Mouse (Mus musculus): ENCODE data around the gene Lias.

The Lias gene

GRCm38 (mm10) chr5:65390648-65391644 lies at the start of gene Lias, which contains the start of gene Rpl9:
Gene Lias (plus strand): TSS chr5:65391497.
Gene Rpl9 (minus strand): TSS chr5:65391444.
- DNase-seq (ENCODE audit: low spot score in 2 of 2) = peak; percentile 98

GRCm38 (mm10) chr5:65348168-65348567 lies 43.1 kb upstream of the Lias start, which contains the start of gene Klb:
Gene Klb (plus strand): TSS chr5:65348314.
- no peak for DNase-seq (ENCODE audit: low spot score in 2 of 2)

DNA sequence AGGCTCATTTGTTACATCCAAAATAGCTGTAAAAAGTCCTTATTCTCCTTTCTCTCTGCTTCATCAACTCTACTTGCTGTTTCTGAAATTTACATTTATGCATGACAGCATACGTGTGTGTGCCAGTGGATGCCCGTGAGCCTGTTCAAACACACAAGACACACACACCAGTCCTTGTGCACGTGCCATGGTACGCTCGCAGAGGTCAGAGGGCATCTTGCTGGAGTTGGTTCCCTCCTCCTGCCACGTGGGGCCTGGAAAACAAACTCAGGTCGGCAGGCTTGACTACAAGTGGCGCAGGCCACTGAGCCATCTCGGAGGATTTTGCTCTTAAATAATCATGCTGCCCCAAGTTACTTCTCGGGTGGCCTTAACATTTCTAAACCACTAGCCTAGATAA lies 40.8 kb upstream of the Lias start:
- no peak for DNase-seq (ENCODE audit: low spot score in 2 of 2)

GRCm38 (mm10) chr5:65354097-65354496 lies 37.2 kb upstream of the Lias start:
- peak in 1 of 2 experiments; percentile 54 for DNase-seq (ENCODE audit: low spot score in 2 of 2)

- DNase-seq (ENCODE audit: low spot score in 2 of 2) = no peak
Measured at GRCm38 (mm10) chr5:65354985-65355384, 36.3 kb upstream of the Lias start.

DNA sequence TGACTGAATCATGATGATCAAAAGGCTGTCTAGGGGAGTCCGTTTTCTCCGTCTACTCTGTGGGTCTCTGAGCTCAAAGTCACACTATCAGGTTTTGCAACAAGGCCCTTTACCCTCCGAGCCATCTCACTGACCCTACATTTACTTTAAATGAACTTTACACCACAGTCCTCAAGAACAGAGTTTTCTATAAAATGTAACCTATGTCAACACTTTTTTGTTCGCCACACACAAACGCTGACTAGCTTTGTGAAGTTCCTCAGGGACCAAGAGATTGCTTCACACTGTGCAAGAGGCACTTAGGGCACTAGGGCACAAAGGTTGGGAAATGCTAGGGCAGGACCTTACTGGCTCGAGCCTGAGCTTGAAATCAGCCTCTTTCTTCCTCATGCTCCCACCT lies 34.4 kb upstream of the Lias start:
- DNase-seq (ENCODE audit: low spot score in 2 of 2) = peak in 1 of 2 experiments; percentile 40

- no peak for DNase-seq (ENCODE audit: low spot score in 2 of 2)
Measured at GRCm38 (mm10) chr5:65357771-65358170, 33.5 kb upstream of the Lias start.

DNA sequence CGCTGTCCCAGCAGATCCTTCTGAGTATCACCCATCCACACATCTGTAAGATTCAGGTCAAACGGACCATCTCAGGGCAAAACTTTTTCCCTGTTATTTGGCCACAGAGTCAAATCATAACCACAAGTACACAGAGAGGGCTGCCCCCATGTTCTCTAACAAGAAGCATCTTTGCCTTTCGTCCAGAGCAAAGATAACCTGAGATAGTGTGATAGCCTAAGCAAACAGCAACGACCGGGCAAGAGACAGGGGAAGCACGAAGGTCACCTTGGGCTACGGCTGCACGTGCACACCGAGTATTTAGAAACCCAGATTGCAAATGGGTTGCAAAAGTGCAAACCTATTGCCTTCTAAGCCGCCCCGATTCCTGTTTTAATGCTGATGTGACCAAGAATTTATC lies 23.5 kb upstream of the Lias start:
- DNase-seq (ENCODE audit: low spot score in 2 of 2) = no peak

DNA sequence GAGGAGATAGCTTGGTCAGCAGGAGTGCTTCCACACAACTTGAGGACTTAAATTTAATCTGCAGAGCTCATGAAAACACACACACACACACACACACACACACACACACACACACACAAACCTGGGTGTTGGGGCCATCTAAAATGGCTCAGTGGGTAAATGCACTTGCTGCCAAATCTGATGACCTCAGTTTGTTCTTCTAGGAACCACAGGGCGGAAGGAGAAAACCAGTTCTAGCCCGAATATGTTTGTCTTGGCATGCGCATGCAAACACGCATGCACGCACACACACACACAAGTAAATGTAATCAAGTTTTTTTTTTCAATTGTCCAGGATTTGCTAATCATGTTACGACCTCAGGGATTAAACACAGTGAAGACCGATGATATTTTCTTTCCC lies 19.7 kb upstream of the Lias start:
- no peak for DNase-seq (ENCODE audit: low spot score in 2 of 2)

DNA sequence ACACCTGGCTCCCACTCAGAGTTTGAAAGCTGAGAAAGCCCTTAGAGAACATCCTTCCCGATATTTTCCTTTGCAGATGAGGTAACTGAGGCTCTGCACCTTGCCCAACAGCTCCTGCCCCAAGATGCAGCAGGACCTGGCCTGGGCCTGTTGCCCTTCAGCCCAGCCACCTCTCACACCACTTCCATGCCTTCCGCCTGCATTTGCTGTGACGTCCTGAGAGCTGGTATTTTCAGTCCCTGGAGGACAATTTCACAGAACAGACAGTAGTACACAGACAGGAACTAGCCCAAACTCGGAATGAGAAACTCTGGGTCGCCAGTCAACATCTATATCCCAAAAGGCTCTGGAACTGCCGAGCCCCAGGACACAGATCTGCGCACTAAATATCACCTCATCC lies 16.6 kb upstream of the Lias start:
- no peak for DNase-seq (ENCODE audit: low spot score in 2 of 2)

DNA sequence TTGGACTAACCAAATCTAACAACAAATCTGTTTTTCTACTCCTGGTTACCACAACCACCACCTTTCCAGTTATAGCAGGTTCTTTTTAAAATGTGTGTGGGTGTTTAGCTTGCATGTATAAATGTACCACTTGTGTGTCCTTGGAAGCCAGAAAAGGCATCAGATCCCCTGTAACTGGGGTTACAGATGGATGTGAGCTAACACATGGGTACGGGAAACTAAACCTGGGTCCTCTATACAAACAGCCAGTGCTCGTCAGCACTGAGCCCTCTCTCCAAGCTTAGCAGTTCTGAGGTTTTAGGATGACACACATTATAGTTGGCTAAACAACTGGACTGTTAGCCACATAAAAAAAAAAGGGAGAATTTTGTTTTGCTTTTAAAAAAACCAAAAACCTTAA lies 5.6 kb upstream of the Lias start:
- DNase-seq (ENCODE audit: low spot score in 2 of 2) = no peak

GRCm38 (mm10) chr5:65387008-65387867 lies 4.1 kb upstream of the Lias start:
- DNase-seq (ENCODE audit: low spot score in 2 of 2) = no peak

DNA sequence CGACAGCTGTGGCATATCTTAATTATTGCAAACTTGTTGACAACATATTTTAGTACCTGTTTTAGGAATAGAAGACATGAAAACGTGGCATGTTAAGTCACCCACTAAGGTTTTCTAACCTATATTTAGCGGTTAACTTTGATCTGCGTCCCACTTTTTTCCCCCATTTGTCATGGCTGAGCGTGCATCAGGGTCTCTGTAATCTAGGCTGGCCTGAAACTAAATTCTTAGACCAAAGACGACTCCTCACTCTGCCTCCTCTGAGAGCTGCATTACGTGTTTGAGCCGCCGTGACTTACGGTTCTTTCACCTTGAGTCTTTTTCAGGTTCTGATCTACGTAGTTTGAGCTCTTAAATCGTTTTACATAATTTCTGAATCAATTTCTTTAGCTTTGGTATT lies 456 bp downstream of the Lias start:
- no peak for DNase-seq (ENCODE audit: low spot score in 2 of 2)

DNA sequence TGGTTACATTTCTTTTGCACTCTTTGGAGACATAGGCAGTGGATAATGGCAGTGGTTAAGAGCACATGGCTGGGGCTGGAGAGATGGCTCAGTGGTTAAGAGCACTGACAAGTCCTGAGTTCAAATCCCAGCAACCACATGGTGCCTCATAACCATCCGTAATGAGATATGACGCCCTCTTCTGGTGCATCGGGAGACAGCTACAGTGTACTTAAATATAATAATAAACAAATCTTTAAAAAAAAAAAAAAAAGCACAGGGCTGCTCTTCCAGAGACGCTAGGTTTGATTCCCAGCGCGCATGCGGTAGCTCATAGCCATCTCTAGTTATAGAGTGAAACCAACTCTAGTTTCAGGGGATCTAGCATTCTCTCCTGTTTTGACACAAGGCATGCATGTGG lies 3.1 kb downstream of the Lias start:
- no peak for DNase-seq (ENCODE audit: low spot score in 2 of 2)

GRCm38 (mm10) chr5:65401251-65401994 lies 10.1 kb downstream of the Lias start:
- DNase-seq (ENCODE audit: low spot score in 2 of 2) = peak; percentile 82 to 86

GRCm38 (mm10) chr5:65407989-65408388 lies 16.7 kb downstream of the Lias start:
- DNase-seq (ENCODE audit: low spot score in 2 of 2) = no peak

DNA sequence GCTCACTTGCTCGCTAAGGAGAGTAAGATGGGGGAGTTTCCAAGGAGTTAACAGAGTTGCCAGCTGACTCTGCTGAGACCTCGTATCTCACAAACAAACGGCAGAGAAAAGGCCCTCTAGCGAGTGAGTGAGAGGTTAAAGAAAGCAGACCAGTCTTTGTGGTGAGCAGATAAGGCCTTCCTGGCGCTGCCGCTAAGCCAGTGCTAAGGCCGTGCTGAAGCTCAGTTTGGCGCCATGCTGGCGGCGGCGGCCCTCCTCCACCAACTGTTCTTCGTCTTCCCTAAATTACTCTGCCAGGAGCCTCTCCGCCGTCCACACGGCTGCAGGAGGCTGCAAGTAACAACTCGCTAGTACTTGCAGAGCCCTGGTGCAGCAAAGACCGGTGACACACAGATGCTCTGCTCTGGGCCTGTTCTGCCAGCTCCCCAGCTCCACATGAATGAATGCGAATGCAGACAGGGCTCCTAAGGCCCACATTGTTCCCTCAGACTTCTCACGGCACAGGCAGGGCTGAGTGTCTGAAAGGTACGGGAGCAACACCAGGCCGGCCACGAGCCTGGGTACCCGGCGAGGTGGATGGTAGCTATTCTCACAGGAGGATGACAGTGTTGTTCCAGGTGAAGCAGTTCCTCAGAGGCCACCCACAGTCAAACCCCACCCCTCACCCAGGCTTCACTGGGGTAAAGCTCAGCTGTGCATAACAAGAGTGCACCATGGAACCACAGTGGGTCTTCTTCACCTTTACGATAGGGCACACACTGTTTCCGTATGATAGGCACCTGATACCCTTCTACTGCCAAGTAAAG lies 24.6 kb downstream of the Lias start:
- DNase-seq (ENCODE audit: low spot score in 2 of 2) = peak; percentile 62 to 70

DNA sequence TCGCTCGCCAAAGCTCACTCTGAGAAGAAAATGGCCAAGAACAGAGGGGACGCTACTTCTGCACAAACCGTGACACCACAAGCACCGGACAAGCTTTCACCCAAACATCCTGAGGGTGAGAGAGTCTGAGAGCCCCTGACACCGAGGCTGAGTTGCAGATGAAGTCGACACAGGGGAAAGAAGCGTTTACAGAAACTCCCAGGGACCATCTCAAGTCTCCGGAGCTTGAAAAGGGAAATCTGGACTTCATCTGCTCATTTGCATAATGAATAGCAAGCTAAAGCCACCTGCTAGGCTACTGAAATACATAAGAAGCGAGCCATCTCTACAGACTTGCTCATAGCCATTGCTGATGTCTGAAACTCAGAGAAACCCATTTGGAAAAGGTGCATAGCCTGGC lies 27.8 kb downstream of the Lias start:
- no peak for DNase-seq (ENCODE audit: low spot score in 2 of 2)

DNA sequence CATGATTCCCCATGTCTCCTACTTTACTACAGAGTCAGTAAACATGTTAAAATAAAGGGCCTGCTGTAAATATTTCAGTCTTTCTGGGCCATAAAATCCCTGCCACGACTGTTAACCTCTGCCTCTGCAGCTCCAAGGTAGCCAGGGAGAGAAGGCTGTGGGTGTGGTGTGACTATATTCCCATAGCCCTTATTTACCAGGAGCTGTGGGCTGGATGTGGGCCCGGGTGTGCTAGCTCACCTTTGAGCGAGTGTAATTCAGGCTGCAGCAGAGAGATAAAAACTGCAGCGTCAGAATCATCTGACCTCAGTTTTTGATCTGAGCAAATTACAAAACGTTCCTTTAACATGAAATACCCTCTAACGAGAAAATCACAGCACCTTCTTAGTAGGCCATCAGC lies 29.5 kb downstream of the Lias start:
- DNase-seq (ENCODE audit: low spot score in 2 of 2) = no peak

DNA sequence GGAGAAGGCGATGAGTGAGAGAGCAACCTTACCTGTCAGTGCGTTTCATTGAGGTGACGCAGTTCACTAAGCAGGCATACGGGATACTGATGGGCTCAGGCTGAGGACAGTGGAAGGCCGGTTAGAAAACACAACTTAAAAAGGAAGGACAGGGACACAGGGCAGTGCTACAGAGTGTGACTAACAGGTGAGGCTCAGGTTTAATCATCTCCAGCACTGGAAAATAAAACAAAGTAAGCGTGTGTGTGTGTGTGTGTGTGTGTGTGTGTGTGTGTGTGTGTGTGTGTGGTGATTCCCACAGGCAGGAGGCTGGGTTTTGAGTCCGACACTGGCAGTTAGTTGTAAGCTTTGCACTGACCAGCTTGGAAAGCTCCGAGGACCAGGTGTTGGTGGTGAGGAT lies 31.5 kb downstream of the Lias start:
- no peak for DNase-seq (ENCODE audit: low spot score in 2 of 2)

DNA sequence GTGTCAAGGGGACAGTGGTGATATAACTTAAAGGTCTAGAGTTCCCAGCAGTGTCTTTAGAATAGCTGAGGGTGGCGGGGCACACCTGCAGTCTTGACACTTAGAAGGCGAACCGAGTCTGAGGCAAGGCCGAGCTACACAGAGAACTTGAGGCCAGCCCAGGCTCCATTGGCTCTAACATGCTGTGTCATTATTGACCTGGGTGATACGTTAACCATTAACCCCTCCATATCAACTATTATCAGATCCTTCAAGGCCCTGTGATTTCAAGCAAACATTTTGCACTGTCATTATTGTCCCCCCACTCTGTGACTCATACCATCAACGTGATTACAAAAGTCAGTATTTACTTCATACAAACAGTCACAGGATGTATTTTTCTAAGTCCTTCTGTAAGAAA lies 32.9 kb downstream of the Lias start:
- DNase-seq (ENCODE audit: low spot score in 2 of 2) = peak in 1 of 2 experiments; percentile 42

Measured in urinary bladder, postnatal 36 days (tissue).